Mouse (Mus musculus) midbrain, postnatal 0 days (tissue): ENCODE data around the gene Mkrn1. TPM values are rescaled to one million over a fixed set of nuclear protein-coding genes. Genes with fewer than 3 reads are reported as not detected.

Experiments used
- ATAC-seq: fragments of 200-750 bp; cut with Nextera tagmentation; 2 replicates; pipeline ENCODE4 v1.8.0; 2017; ENCODE audit warnings: moderate number of reproducible peaks, mild to moderate bottlenecking, moderate TSS enrichment, moderate library complexity; ENCODE audit not compliant: low FRiP score
- DNase-seq: peaks from one replicate; pipeline ENCODE4 v3.0.0-alpha.2; 2015; ENCODE audit warnings: low spot score
- H3K27ac ChIP-seq: fragments of 300-500 bp; sonication (generic); 2 replicates; pipeline ENCODE4 v1.5.1; 2014; ENCODE audit warnings: low read depth, mild to moderate bottlenecking, low read length, mixed read lengths
- H3K27me3 ChIP-seq: fragments of 300-500 bp; sonication (generic); 2 replicates; pipeline ENCODE4 v1.6.1; 2014; ENCODE audit warnings: low read length, control low read depth, mixed read lengths; ENCODE audit not compliant: insufficient read depth
- H3K36me3 ChIP-seq: fragments of 300-500 bp; sonication (generic); 2 replicates; pipeline ENCODE4 v1.6.1; 2014; ENCODE audit warnings: low read length, control low read depth, mixed read lengths; ENCODE audit not compliant: insufficient read depth
- H3K4me1 ChIP-seq: fragments of 300-500 bp; sonication (generic); 2 replicates; pipeline ENCODE4 v1.6.1; 2014; ENCODE audit warnings: mild to moderate bottlenecking, control low read depth, antibody characterized with exemption, low read length, mixed read lengths; ENCODE audit not compliant: insufficient read depth
- H3K4me2 ChIP-seq: fragments of 300-500 bp; sonication (generic); 2 replicates; pipeline ENCODE4 v1.6.1; 2014; ENCODE audit warnings: low read depth, mild to moderate bottlenecking, low read length, mixed read lengths; ENCODE audit not compliant: poor library complexity, severe bottlenecking
- H3K4me3 ChIP-seq: fragments of 300-500 bp; sonication (generic); 2 replicates; pipeline ENCODE4 v1.5.1; 2014; ENCODE audit warnings: low read depth, mild to moderate bottlenecking, low read length, moderate library complexity
- H3K9ac ChIP-seq: fragments of 300-500 bp; sonication (generic); replicated peaks from 2 replicates; pipeline ENCODE4 v1.6.1; 2014; ENCODE audit warnings: mild to moderate bottlenecking, low read length, moderate library complexity, mixed read lengths; ENCODE audit not compliant: poor library complexity, severe bottlenecking
- H3K9me3 ChIP-seq: fragments of 300-500 bp; sonication (generic); 2 replicates; pipeline ENCODE4 v1.6.1; 2016; ENCODE audit warnings: low read length, control low read depth
- CTCF ChIP-seq: IDR thresholded peaks from 2 replicates; pipeline ENCODE4 v1.5.1; 2016; ENCODE audit warnings: antibody characterized with exemption, mild to moderate bottlenecking
- WGBS: fragments of 180-500 bp; shearing (Covaris S2); extraction: QIAGEN DNeasy Blood & Tissue Kit; methylation state at CpG from one replicate; pipeline ENCODE4 v1.1.7; 2014; 5-methylcytosine and 5-hydroxymethylcytosine counted together
- polyA plus RNA-seq: library from polyadenylated mRNA; unstranded; fragments of >200 nt; fragmentation: Nextera tagmentation; extraction: Ambion mirVana; gene quantifications from 2 replicates; pipeline ENCODE4 v1.2.1, GENCODE M21; 2015
- total RNA-seq: library from RNA; depleted of rRNA; stranded (reverse); fragments of >200 nt; gene quantifications from 2 replicates; pipeline ENCODE4 v1.2.3, GENCODE M21; 2014

Gene Mkrn1
- total and polyA plus RNA-seq, 2 experiments from 2014 or later: 201 to 238 TPM

- Histone ChIP-seq H3K9ac (no peak overlapping the region), H3K27ac (no peak overlapping the region), H3K36me3 (no peaks in the 10 kb centered on the region), H3K4me2 (no peak overlapping the region), H3K27me3 (no peaks in the 10 kb centered on the region), H3K4me1 (no peaks in the 10 kb centered on the region), H3K4me3 (no peak overlapping the region), H3K9me3 (no peaks in the 10 kb centered on the region)
- DNase-seq: no peak
- TF ChIP-seq CTCF: no peak
- no peak for ATAC-seq
Observed at GRCm38 (mm10) chr6:39433701-39434100, 13.4 kb upstream of the Mkrn1 start.

DNA sequence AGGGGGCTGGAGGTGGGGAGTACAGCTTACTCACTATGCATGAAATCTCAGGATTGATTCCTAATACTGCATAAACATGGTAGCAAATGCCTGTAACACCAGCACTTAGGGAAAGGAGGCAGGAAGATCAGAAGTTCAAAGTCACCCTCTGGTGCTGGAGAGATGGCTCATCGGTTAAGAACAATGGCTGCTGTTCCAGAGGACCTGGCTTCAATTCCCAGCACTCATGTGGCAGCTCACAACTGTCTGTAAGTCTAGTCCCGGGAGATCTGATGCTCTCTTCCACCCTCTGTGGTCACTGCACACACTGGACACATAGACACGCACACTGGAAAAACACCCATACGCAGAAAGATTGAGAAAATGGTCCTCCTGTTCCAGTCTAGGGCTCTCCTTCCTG is 12.9 kb upstream of the Mkrn1 start:
- ATAC-seq: no peak
- Histone ChIP-seq H3K36me3 (no peaks in the 10 kb centered on the region), H3K4me3 (no peak overlapping the region), H3K4me2 (no peak overlapping the region), H3K27ac (no peak overlapping the region), H3K4me1 (no peaks in the 10 kb centered on the region), H3K9me3 (no peaks in the 10 kb centered on the region), H3K27me3 (no peaks in the 10 kb centered on the region), H3K9ac (no peak overlapping the region)
- WGBS: 84% methylated on average over 4 of the region's 4 CpGs
- no peak for DNase-seq
- no peak for TF ChIP-seq CTCF

DNA sequence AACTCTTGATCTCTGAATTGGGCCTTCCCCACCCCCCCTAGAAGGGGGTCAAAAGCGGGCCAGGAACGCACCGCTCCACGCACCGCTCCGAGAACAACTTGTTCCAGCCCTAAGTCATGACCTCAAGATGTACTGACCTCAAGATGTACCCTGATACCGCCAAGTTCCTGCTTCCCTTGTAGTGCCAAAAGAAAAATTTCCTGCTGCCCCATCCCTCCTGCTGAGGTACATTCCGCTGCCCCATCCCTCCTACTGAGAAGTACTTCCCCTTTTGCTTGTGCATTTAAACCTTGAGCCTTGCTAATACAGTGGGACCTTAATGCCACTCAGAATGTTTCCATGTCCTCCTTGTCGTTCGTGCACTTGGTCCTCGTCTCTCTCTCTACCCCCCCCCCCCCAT is 10.5 kb upstream of the Mkrn1 start:
- Histone ChIP-seq H3K36me3 (no peaks in the 10 kb centered on the region), H3K4me2 (no peak overlapping the region), H3K27me3 (no peaks in the 10 kb centered on the region), H3K27ac (no peak overlapping the region), H3K9me3 (no peaks in the 10 kb centered on the region), H3K4me1 (no peaks in the 10 kb centered on the region), H3K4me3 (no peak overlapping the region), H3K9ac (no peak overlapping the region)
- TF ChIP-seq CTCF: no peak
- no peak for DNase-seq
- 84% methylated on average over 11 of the region's 11 CpGs for WGBS
- no peak for ATAC-seq

DNA sequence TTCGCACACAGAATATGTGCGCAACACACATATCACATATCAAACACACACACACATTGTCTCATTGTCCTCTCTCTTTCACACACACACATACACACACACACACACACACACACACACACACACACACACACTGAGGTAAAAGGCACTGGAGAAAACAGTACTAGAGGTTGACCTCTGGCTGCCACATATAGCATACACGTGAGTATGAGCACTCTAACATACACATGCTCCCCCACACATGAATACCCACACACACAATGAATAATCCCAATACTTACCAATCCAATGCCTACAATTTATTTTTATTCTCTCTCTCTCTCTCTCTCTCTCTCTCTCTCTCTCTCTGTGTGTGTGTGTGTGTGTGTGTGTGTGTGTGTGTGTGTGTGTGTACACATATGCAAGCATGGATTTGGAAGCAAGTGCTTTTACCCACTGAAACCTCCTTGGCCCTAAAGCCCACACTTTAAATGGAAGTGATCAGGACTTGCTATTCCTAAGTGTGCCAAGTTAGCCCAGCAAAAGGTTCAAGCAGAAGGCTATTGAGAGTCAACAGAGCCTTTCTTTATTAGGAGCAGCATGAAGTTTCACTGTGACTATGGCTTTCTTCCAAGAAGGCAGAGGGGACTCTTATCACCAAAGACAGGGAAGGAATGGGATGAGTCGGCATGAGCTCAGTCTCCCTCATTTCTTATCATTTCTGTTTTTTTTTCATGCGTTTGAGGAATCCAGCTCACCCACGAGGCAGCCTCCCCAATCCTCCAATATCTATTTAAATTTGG is 8.9 kb upstream of the Mkrn1 start:
- Histone ChIP-seq H3K27me3 (no peaks in the 10 kb centered on the region), H3K4me1 (no peaks in the 10 kb centered on the region), H3K9ac (no peak overlapping the region), H3K27ac (no peak overlapping the region), H3K4me3 (no peak overlapping the region), H3K4me2 (no peak overlapping the region), H3K9me3 (no peaks in the 10 kb centered on the region), H3K36me3 (no peaks in the 10 kb centered on the region)
- DNase-seq: peak; percentile 30
- no peak for ATAC-seq
- no peak for TF ChIP-seq CTCF
- WGBS: 77% methylated on average over 6 of the region's 6 CpGs

DNA sequence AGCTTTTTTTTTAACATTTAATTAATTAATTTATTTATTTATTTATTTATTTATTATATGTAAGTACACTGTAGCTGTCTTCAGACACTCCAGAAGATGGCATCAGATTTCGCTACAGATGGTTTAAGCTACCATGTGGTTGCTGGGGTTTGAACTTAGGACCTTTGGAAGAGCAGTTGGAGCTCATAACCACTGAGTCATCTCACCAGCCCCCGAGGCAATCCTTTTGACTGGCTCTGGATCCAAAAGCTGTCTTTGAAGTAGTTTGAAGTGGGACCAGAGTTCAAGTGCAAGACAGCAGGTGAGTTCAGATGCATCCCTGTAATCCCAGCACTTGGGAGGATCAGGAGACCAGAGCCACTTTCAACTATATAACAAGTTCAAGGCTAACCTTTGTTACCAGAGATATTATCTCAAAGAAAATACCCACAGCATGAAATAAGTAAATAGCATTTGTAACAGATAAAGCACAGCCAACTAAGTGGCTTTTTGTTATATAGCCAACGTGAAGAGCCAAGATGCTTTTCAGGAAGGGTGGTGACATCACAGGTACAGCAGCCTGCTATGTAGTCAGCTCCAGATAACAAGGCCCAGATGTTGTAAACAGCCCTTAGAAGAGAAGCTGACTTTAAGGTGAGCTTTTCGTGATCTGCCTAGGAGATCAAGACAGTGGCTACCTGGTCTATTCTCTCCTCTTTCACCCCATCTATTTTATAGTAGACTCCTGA is 7.2 kb upstream of the Mkrn1 start:
- Histone ChIP-seq H3K4me2 (no peak overlapping the region), H3K9me3 (no peaks in the 10 kb centered on the region), H3K27ac (no peak overlapping the region), H3K27me3 (no peaks in the 10 kb centered on the region), H3K4me3 (no peak overlapping the region), H3K4me1 (no peaks in the 10 kb centered on the region), H3K9ac (no peak overlapping the region), H3K36me3 (no peaks in the 10 kb centered on the region)
- TF ChIP-seq CTCF: no peak
- no peak for DNase-seq
- WGBS: 83% methylated on average over 4 of the region's 4 CpGs
- ATAC-seq: no peak

GRCm38 (mm10) chr6:39426725-39427124 is 6.5 kb upstream of the Mkrn1 start:
- H3K4me1 ChIP-seq: no peaks in the 10 kb centered on the region
- H3K27me3 ChIP-seq: no peaks in the 10 kb centered on the region
- no peak overlapping the region for H3K4me2 ChIP-seq
- no peak for TF ChIP-seq CTCF
- DNase-seq (no peak), ATAC-seq (no peak)
- no peak overlapping the region for H3K9ac ChIP-seq
- no peak overlapping the region for H3K4me3 ChIP-seq
- H3K9me3 ChIP-seq: no peaks in the 10 kb centered on the region
- H3K27ac ChIP-seq: no peak overlapping the region
- 91% methylated on average over 4 of the region's 4 CpGs for WGBS
- H3K36me3 ChIP-seq: no peaks in the 10 kb centered on the region
